Mouse (Mus musculus) MEL-GATA-1-ER (cell line): ENCODE data around the gene Rxylt1.
A peak's percentile ranks its signal among the peaks of the same experiment; 100 is the strongest.

ENCODE experiments used
- DNase-seq: peaks from one replicate; pipeline ENCODE4 v3.0.0-alpha.2; 2012; ENCODE audit warnings: low read depth; ENCODE audit errors: extremely low read depth

Rxylt1 gene

GRCm38 (mm10) chr10:122044926-122045325 is 52.2 kb downstream of the Rxylt1 start:
- no peak for DNase-seq

- DNase-seq: no peak
Measured at GRCm38 (mm10) chr10:122040372-122040771, 56.8 kb downstream of the Rxylt1 start.

GRCm38 (mm10) chr10:122039566-122039965 is 57.6 kb downstream of the Rxylt1 start:
- DNase-seq: peak; percentile 86

- peak; percentile 70 for DNase-seq
Measured at GRCm38 (mm10) chr10:122038554-122038953, 58.6 kb downstream of the Rxylt1 start.

- DNase-seq: no peak
Measured at GRCm38 (mm10) chr10:122033271-122033670, 63.9 kb downstream of the Rxylt1 start.

- DNase-seq: no peak
Measured at GRCm38 (mm10) chr10:122030420-122030819, 66.8 kb downstream of the Rxylt1 start.

- no peak for DNase-seq
Measured at GRCm38 (mm10) chr10:122029738-122030137, 67.4 kb downstream of the Rxylt1 start.
